Mouse (Mus musculus) kidney, embryonic 14.5 days (tissue): ENCODE data around the gene Ovca2. TPM values are rescaled to one million over a fixed set of nuclear protein-coding genes. Genes with fewer than 3 reads are reported as not detected.

Experiments
- ATAC-seq: fragments of 200-750 bp; cut with Nextera tagmentation; 2 replicates; pipeline ENCODE4 v1.8.0; 2017; ENCODE audit warnings: moderate number of reproducible peaks, mild to moderate bottlenecking, moderate TSS enrichment, moderate library complexity; ENCODE audit not compliant: low FRiP score, low TSS enrichment
- H3K27ac ChIP-seq: fragments of 300-500 bp; sonication (generic); 2 replicates; pipeline ENCODE4 v1.5.1; 2014; ENCODE audit warnings: low read depth, mild to moderate bottlenecking, low read length, moderate library complexity, mixed read lengths
- H3K27me3 ChIP-seq: fragments of 300-500 bp; sonication (generic); 2 replicates; pipeline ENCODE4 v1.6.1; 2014; ENCODE audit warnings: mild to moderate bottlenecking, low read length; ENCODE audit not compliant: control insufficient read depth, insufficient read depth
- H3K36me3 ChIP-seq: fragments of 300-500 bp; sonication (generic); 2 replicates; pipeline ENCODE4 v1.6.1; 2014; ENCODE audit warnings: low read length, mixed read lengths; ENCODE audit not compliant: control insufficient read depth, insufficient read depth
- H3K4me1 ChIP-seq: fragments of 300-500 bp; sonication (generic); 2 replicates; pipeline ENCODE4 v1.6.1; 2014; ENCODE audit warnings: low read length, mixed read lengths; ENCODE audit not compliant: control insufficient read depth, insufficient read depth
- H3K4me2 ChIP-seq: fragments of 300-500 bp; sonication (generic); replicated peaks from 2 replicates; pipeline ENCODE4 v1.6.1; 2014; ENCODE audit warnings: low read depth, mild to moderate bottlenecking, low read length
- H3K4me3 ChIP-seq: fragments of 300-500 bp; sonication (generic); 2 replicates; pipeline ENCODE4 v1.5.1; 2014; ENCODE audit warnings: mild to moderate bottlenecking, low read length
- H3K9ac ChIP-seq: fragments of 300-500 bp; sonication (generic); 2 replicates; pipeline ENCODE4 v1.6.1; 2014; ENCODE audit warnings: low read depth, mild to moderate bottlenecking, low read length, moderate library complexity
- H3K9me3 ChIP-seq: fragments of 300-500 bp; sonication (generic); 2 replicates; pipeline ENCODE4 v1.6.1; 2016; ENCODE audit warnings: low read length; ENCODE audit not compliant: control insufficient read depth
- WGBS: fragments of 180-500 bp; shearing (Covaris S2); extraction: QIAGEN DNeasy Blood & Tissue Kit; methylation state at CpG from one replicate; pipeline ENCODE4 v1.1.7; 2014; 5-methylcytosine and 5-hydroxymethylcytosine counted together
- polyA plus RNA-seq: library from polyadenylated mRNA; unstranded; fragments of >200 nt; fragmentation: Nextera tagmentation; extraction: Ambion mirVana; gene quantifications from 2 replicates; pipeline ENCODE4 v1.2.1, GENCODE M21; 2014

Gene Ovca2
- polyA plus RNA-seq, 1 experiment from 2014 or later = 33.3 TPM

DNA sequence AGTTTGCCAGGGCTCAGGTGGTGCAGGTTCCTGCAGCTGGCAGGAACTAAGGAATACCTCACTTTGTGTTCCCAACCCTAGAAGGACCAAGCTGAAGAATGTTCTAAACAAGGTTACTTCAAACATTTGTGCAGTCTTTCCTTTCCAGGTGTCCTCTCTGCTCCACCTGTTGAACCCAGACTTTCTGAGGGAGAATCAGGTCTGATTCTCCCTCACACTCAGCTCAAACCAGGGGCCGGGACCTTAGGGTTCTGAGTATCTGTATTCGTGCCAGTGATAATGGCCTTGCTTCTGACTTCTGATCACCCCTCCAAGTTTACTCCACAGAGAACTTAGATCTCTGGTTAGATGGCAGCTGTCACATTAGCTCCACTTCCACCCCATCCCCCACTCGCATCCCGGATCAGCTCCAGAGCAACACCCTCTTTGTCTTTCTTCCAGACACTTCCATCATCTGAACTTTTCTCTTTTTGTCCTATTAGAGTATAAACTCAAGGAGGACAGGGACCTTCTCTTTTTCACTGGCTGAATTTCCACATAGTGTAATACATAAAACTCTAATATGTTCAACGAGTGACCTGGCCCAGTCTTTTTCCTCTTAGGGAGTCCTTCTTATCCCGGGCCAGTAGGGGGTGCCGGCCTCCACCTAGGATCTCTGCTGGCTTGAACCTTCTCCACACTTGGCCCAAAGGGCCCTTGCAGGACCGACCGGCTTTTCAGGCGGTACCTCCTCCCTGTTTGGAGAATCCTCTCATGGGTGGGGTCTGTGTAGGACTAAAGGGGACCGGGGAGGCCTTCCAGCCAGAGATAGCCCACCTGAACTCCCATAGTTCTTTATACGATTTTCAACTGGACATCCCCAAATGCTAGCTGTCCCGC lies 13.9 kb upstream of the Ovca2 start:
- Histone ChIP-seq H3K27ac (no peak overlapping the region), H3K4me1 (peaks cover 27% of the 10 kb centered on the region), H3K4me3 (peak overlapping the region; percentile 55), H3K27me3 (peaks cover 46% of the 10 kb centered on the region), H3K4me2 (peak overlapping the region; percentile 87), H3K9ac (no peak overlapping the region; the same call in 1 of the 2 replicates), H3K9me3 (no peaks in the 10 kb centered on the region), H3K36me3 (no peaks in the 10 kb centered on the region)
- WGBS = 24% methylated on average over 13 of the region's 13 CpGs
- ATAC-seq = peak; percentile 51

DNA sequence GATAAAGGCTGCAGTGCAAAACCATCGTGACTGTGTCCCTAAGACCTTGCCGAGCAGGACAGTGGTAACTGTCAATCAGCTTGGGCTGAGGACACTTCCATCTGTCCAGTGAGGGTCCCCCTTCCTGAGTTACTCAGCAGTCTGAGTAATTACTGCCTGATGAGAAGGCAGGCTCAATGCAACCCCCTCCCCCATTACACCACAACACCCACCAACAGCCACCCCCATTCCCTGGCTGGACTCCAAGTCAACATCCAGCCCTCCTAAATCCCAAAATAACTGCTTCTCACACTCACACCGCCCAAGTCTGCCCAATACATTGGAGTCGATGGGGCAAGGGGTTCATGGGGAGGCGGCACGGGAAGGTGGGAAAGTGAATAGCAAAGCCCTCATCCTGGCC lies 13.2 kb upstream of the Ovca2 start:
- WGBS = 62% methylated on average over 6 of the region's 6 CpGs
- Histone ChIP-seq H3K9ac (no peak overlapping the region), H3K4me1 (peaks cover 27% of the 10 kb centered on the region), H3K9me3 (no peaks in the 10 kb centered on the region), H3K27me3 (peaks cover 40% of the 10 kb centered on the region), H3K27ac (no peak overlapping the region), H3K36me3 (no peaks in the 10 kb centered on the region), H3K4me2 (no peak overlapping the region), H3K4me3 (no peak overlapping the region)
- no peak for ATAC-seq

DNA sequence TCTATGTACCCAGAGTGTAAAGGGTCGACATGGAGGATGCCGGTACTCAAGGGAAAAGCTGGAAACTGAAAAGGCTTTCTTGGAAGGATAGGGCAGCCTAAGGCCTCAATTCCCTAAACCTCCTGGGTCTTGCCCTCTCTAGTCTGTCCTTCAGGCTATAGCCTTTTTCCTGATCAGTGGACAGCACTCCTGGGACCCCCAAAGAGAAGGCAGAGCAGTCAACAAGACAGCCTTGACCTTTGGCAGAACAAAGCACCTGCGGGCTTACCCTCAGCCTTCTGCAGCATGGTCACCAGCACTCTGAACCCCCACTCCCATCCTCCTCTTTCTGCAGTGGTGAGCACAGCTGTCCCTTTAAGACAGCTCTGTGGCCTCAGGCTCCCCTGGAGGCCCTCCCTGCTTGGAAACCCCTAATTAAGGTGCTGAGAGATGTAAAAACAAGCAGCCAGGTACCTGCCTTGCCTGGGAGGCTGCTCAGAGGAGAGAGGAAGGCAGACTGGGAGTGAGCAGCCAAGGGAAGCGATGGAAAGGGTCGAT lies 12.3 kb upstream of the Ovca2 start, which contains the start of gene Dph1:
Gene Dph1, minus strand, starts transcription at position 337 of the 537 bp plus-strand sequence.
- no peaks in the 10 kb centered on the region for H3K9me3 ChIP-seq
- peaks cover 31% of the 10 kb centered on the region for H3K27me3 ChIP-seq
- ATAC-seq = no peak
- H3K4me3 ChIP-seq = peak within 1 kb of the TSS; percentile 92
- H3K4me2 ChIP-seq = peak within 1 kb of the TSS; percentile 88
- H3K4me1 ChIP-seq = peaks cover 27% of the 10 kb centered on the region
- H3K9ac ChIP-seq = peak within 1 kb of the TSS; percentile 76
- H3K36me3 ChIP-seq = no peaks in the 10 kb centered on the region
- WGBS = 59% methylated on average over 5 of the region's 5 CpGs
- no peak within 1 kb of the TSS for H3K27ac ChIP-seq

DNA sequence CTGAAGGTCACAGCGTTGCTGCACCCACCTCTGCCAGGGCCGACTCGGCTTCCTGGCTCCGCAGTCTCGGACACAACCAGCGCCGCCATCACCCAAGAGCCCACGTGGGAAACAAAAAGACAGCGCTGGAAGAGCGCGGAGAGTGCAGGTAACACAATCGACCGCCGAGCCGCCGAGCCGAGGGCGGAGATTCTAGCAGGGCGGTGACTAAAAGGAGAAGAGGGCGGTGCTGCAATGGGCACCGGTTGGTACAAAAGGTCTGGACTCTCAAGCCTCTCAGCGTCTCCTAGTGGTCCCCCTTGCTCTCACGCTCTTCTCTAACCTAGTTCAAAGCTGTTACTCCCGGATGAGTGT lies 11.7 kb upstream of the Ovca2 start:
- no peaks in the 10 kb centered on the region for H3K9me3 ChIP-seq
- peaks cover 25% of the 10 kb centered on the region for H3K27me3 ChIP-seq
- H3K9ac ChIP-seq = peak overlapping the region; percentile 76
- peak overlapping the region; percentile 92 for H3K4me3 ChIP-seq
- H3K4me2 ChIP-seq = peak overlapping the region; percentile 88
- no peak overlapping the region for H3K27ac ChIP-seq
- peaks cover 27% of the 10 kb centered on the region for H3K4me1 ChIP-seq
- ATAC-seq = peak; percentile 70; the same call in 1 of the 2 replicates
- H3K36me3 ChIP-seq = peaks cover 4% of the 10 kb centered on the region; the same call in 1 of the 2 replicates
- WGBS = 1% methylated on average over 24 of the region's 24 CpGs

DNA sequence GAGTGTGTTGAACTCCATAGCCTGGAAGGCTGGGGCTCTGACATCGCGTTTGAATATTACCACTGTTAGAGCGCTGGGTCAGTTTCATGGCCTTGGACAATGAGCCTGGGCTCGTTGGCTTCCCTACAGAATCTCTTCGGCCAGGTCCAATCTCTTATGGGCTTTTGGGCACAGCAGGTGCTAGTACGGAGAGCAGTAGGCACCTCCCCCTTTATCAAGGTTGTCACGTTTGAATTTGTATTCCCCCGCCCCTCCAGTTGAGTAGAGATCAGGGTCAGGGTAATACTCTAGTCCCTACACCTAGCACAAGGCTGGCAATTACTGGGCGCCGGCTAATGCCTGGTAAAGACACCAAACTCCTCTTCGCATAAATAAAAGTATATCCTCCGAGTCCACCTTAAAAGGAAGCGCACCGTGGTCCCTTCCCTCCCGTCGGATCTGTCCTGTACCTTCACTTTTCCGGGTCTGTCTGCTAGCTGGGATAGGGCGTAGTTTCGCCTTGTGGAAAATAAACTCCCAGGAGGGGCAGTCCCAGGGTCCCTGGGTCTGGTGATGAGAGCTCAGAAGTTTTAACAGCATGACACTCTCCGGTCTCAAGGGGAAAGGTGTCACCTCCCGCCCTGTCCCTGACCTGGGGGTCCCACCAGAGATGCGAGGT lies 11.2 kb upstream of the Ovca2 start:
- Histone ChIP-seq H3K4me3 (peak overlapping the region; percentile 92), H3K9me3 (no peaks in the 10 kb centered on the region), H3K27ac (no peak overlapping the region), H3K9ac (peak overlapping the region; percentile 76), H3K36me3 (peaks cover 4% of the 10 kb centered on the region; the same call in 1 of the 2 replicates), H3K4me2 (peak overlapping the region; percentile 88), H3K27me3 (peaks cover 20% of the 10 kb centered on the region), H3K4me1 (peaks cover 22% of the 10 kb centered on the region)
- WGBS = under 1% methylated on average over 22 of the region's 22 CpGs
- ATAC-seq = peak; percentile 25; the same call in 1 of the 2 replicates

DNA sequence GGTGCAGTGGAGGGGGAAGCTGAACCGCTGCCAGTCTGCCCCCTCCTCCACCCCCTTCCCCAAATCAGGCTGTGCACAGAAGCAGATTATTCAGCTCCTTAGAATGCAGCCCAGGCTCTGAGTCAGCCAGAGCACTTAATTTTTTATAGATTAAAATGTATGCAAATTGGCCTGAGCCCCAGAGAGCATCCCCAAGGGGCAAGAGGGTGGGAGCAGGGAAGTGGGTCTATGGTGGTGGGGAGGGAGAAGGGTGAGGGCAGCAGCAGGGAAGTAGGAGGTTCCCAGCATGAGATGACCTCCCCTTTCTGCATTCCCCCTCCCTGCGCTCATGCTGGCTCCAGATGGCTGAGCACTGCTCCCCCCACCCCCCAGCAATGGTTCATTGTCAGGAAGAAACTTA lies 6.4 kb upstream of the Ovca2 start:
- 80% methylated on average over 2 of the region's 2 CpGs for WGBS
- no peak overlapping the region for H3K9ac ChIP-seq
- H3K27me3 ChIP-seq = no peaks in the 10 kb centered on the region
- H3K27ac ChIP-seq = no peak overlapping the region
- no peak for ATAC-seq
- no peaks in the 10 kb centered on the region for H3K9me3 ChIP-seq
- peaks cover 6% of the 10 kb centered on the region for H3K4me1 ChIP-seq
- H3K4me2 ChIP-seq = no peak overlapping the region
- peaks cover 29% of the 10 kb centered on the region; the same call in 1 of the 2 replicates for H3K36me3 ChIP-seq
- no peak overlapping the region for H3K4me3 ChIP-seq

DNA sequence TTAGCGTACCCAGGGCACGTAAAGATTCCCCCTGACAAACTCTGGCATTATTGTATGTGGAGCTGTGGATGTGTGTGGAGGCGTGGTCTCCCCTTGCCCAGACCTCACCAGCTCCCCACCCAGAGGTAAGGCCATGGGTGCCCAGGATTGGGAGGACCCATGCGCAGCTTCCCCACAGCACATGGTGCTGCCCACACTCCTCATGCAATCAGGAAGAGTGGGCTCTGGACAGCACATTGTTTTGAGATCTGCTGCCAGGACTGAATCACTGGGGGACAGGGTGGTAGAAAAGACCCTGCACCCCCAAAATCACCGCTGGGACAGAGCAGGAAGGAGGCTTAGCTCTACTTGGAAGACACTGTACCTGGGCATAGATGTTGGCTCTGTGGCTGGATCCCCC lies 5.9 kb upstream of the Ovca2 start:
- no peak for ATAC-seq
- Histone ChIP-seq H3K36me3 (peaks cover 29% of the 10 kb centered on the region; the same call in 1 of the 2 replicates), H3K27ac (no peak overlapping the region), H3K9me3 (no peaks in the 10 kb centered on the region), H3K4me1 (peaks cover 5% of the 10 kb centered on the region), H3K27me3 (no peaks in the 10 kb centered on the region), H3K4me2 (no peak overlapping the region), H3K9ac (no peak overlapping the region), H3K4me3 (no peak overlapping the region)
- 87% methylated on average over 5 of the region's 5 CpGs for WGBS

DNA sequence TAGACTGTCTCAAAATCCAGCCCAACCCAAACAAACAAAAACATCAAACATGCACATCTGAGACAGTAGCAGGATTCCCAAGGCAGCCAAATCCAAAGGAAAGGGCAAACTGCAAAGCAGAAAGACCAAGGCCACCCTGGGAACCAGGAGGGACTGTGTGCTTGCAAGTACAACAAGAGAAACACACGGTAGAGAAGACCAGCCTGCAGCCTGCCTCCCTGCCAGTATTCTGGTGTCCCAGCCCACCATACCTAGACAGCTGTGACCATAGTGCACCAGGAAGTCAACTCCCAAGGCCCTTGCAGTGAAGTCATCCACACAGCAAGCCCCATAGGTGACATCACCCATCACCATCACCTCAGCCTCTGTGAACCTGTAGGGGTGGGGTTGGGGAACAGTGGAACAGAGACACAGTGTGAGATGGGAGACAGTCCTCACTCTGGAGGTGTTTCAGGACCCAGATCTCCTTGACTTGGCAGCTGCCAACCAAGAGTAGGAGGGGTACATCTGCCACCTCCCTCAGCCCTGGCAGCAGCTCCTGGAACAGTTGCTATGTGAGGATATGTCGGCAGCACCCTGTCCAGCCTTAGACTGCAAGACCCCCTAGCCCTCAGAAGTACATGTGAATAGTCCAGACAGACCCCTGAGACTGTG lies 5.4 kb upstream of the Ovca2 start:
- WGBS = 89% methylated on average over 2 of the region's 2 CpGs
- Histone ChIP-seq H3K4me1 (no peaks in the 10 kb centered on the region), H3K27me3 (no peaks in the 10 kb centered on the region), H3K9me3 (no peaks in the 10 kb centered on the region), H3K36me3 (peaks cover 29% of the 10 kb centered on the region; the same call in 1 of the 2 replicates), H3K27ac (no peak overlapping the region), H3K9ac (no peak overlapping the region), H3K4me2 (no peak overlapping the region), H3K4me3 (no peak overlapping the region)
- ATAC-seq = no peak
